Mouse (Mus musculus) stomach, postnatal 0 days (tissue): Measurements from ENCODE around the gene Uox. TPM values are rescaled to one million over a fixed set of nuclear protein-coding genes. Genes with fewer than 3 reads are reported as not detected.

Experiments used
- ATAC-seq: fragments of 200-750 bp; cut with Nextera tagmentation; 2 replicates; pipeline ENCODE4 v1.8.0; 2017; ENCODE audit not compliant: low FRiP score, low TSS enrichment
- DNase-seq: peaks from one replicate; pipeline ENCODE4 v3.0.0-alpha.2; 2016; ENCODE audit warnings: low spot score
- H3K27ac ChIP-seq: fragments of 300-500 bp; sonication (generic); replicated peaks from 2 replicates; pipeline ENCODE4 v1.5.1; 2014; ENCODE audit warnings: mild to moderate bottlenecking, control low read depth
- H3K27me3 ChIP-seq: fragments of 300-500 bp; sonication (generic); 2 replicates; pipeline ENCODE4 v1.6.1; 2014; ENCODE audit warnings: low read length; ENCODE audit not compliant: control insufficient read depth, insufficient read depth
- H3K36me3 ChIP-seq: fragments of 300-500 bp; sonication (generic); 2 replicates; pipeline ENCODE4 v1.6.1; 2014; ENCODE audit warnings: low read length, mixed read lengths; ENCODE audit not compliant: control insufficient read depth, insufficient read depth
- H3K4me1 ChIP-seq: fragments of 300-500 bp; sonication (generic); replicated peaks from 2 replicates; pipeline ENCODE4 v1.6.1; 2014; ENCODE audit warnings: antibody characterized with exemption; ENCODE audit not compliant: control insufficient read depth, insufficient read depth
- H3K4me2 ChIP-seq: fragments of 300-500 bp; sonication (generic); replicated peaks from 2 replicates; pipeline ENCODE4 v1.6.1; 2014; ENCODE audit warnings: low read depth, mild to moderate bottlenecking, control low read depth, moderate library complexity
- H3K4me3 ChIP-seq: fragments of 300-500 bp; sonication (generic); 2 replicates; pipeline ENCODE4 v1.5.1; 2014; ENCODE audit warnings: low read depth, low read length, control low read depth
- H3K9ac ChIP-seq: fragments of 300-500 bp; sonication (generic); 2 replicates; pipeline ENCODE4 v1.6.1; 2014; ENCODE audit warnings: mild to moderate bottlenecking, low read length, control low read depth, mixed read lengths
- H3K9me3 ChIP-seq: fragments of 300-500 bp; sonication (generic); 2 replicates; pipeline ENCODE4 v1.6.1; 2016; ENCODE audit warnings: low read length; ENCODE audit not compliant: control insufficient read depth
- CTCF ChIP-seq: IDR thresholded peaks from 2 replicates; pipeline ENCODE4 v1.5.1; 2016; ENCODE audit warnings: antibody characterized with exemption, low read depth, mild to moderate bottlenecking, moderate library complexity
- EP300 ChIP-seq: optimal IDR thresholded peaks from 2 replicates; pipeline ENCODE3; 2016; ENCODE audit warnings: antibody characterized with exemption
- WGBS: fragments of 180-500 bp; shearing (Covaris S2); extraction: QIAGEN DNeasy Blood & Tissue Kit; methylation state at CpG from one replicate; pipeline ENCODE4 v1.1.7; 2014; 5-methylcytosine and 5-hydroxymethylcytosine counted together
- polyA plus RNA-seq: library from polyadenylated mRNA; unstranded; fragments of >200 nt; fragmentation: Nextera tagmentation; extraction: Ambion mirVana; gene quantifications from 2 replicates; pipeline ENCODE4 v1.2.1, GENCODE M21; 2015

Gene Uox
- polyA plus RNA-seq, 1 experiment from 2014 or later, result 0.29 TPM

- Histone ChIP-seq H3K9ac (no peak overlapping the region), H3K4me3 (peak overlapping the region; percentile 27)
These were observed 111.5 kb downstream of the Uox start for GRCm38 (mm10) chr3:146681696-146682095.

More at GRCm38 (mm10) chr3:146681696-146682095, 111.5 kb downstream of the Uox start:
- ATAC-seq (no peak; the same call in 1 of the 2 replicates), DNase-seq (peak; percentile 25)
- no peaks in the 10 kb centered on the region for H3K36me3 ChIP-seq
- no peak for TF ChIP-seq EP300
- no peak for TF ChIP-seq CTCF
- H3K27ac ChIP-seq, result no peak overlapping the region
- no peaks in the 10 kb centered on the region for H3K27me3 ChIP-seq
- H3K4me2 ChIP-seq, result peak overlapping the region; percentile 67
- H3K9me3 ChIP-seq, result no peaks in the 10 kb centered on the region
- 44% methylated on average over 8 of the region's 8 CpGs for WGBS
- peaks cover 2% of the 10 kb centered on the region; the same call in 1 of the 2 replicates for H3K4me1 ChIP-seq

Other genes with a start within 250 kb of the Uox start
- 12.9 and 14.1 TPM in 2 replicates for gene Ssx2ip, start 165.8 kb upstream of the Uox start, polyA plus RNA-seq
- gene Ctbs, start 120.6 kb upstream of the Uox start, polyA plus RNA-seq, result 7.9 and 8.7 TPM in 2 replicates
- 1.1 and 2.4 TPM in 2 replicates for gene Spata1, start 70.7 kb upstream of the Uox start, polyA plus RNA-seq
- gene Gng5, start 70.6 kb upstream of the Uox start, polyA plus RNA-seq, result 1,101 and 1,141 TPM in 2 replicates
- gene Rpf1, start 49.0 kb upstream of the Uox start, polyA plus RNA-seq, result 30.8 and 31.2 TPM in 2 replicates
- not detected in 2 replicates for gene Dnase2b, start 45.2 kb downstream of the Uox start, polyA plus RNA-seq
- gene 4930503B20Rik, start 80.9 kb downstream of the Uox start, polyA plus RNA-seq, result not detected in 2 replicates
- 0.45 and 0.64 TPM in 2 replicates for gene Samd13, start 115.2 kb downstream of the Uox start, polyA plus RNA-seq
- gene Prkacb, start 242.6 kb downstream of the Uox start, polyA plus RNA-seq, result 27.8 and 28.8 TPM in 2 replicates